Mouse (Mus musculus) forebrain, embryonic 14.5 days (tissue): ENCODE results near the gene Ang2. TPM values are rescaled to one million over a fixed set of nuclear protein-coding genes. Genes with fewer than 3 reads are reported as not detected.

ENCODE experiments used
- ATAC-seq: fragments of 200-750 bp; cut with Nextera tagmentation; 2 replicates; pipeline ENCODE4 v1.8.0; 2017; ENCODE audit warnings: mild to moderate bottlenecking, moderate library complexity
- DNase-seq: peaks from one replicate; pipeline ENCODE4 v3.0.0-alpha.2; 2015; ENCODE audit warnings: low spot score
- H3K27ac ChIP-seq: fragments of 300-500 bp; sonication (generic); 2 replicates; pipeline ENCODE4 v1.5.1; 2014; ENCODE audit warnings: low read depth, mild to moderate bottlenecking, control low read depth, low read length, moderate library complexity
- H3K27me3 ChIP-seq: fragments of 300-500 bp; sonication (generic); replicated peaks from 2 replicates; pipeline ENCODE4 v1.6.1; 2014; ENCODE audit warnings: low read length, control low read depth, mixed read lengths; ENCODE audit not compliant: control insufficient read depth, insufficient read depth
- H3K36me3 ChIP-seq: fragments of 300-500 bp; sonication (generic); 2 replicates; pipeline ENCODE4 v1.6.1; 2014; ENCODE audit warnings: low read length, control low read depth; ENCODE audit not compliant: control insufficient read depth, insufficient read depth
- H3K4me1 ChIP-seq: fragments of 300-500 bp; sonication (generic); 2 replicates; pipeline ENCODE4 v1.6.1; 2014; ENCODE audit warnings: antibody characterized with exemption, low read length, control low read depth; ENCODE audit not compliant: control insufficient read depth, insufficient read depth
- H3K4me2 ChIP-seq: fragments of 300-500 bp; sonication (generic); 2 replicates; pipeline ENCODE4 v1.6.1; 2014; ENCODE audit warnings: mild to moderate bottlenecking, control low read depth, low read length
- H3K4me3 ChIP-seq: fragments of 300-500 bp; sonication (generic); 2 replicates; pipeline ENCODE4 v1.5.1; 2014; ENCODE audit warnings: low read depth, low read length, control low read depth
- H3K9ac ChIP-seq: fragments of 300-500 bp; sonication (generic); 2 replicates; pipeline ENCODE4 v1.6.1; 2014; ENCODE audit warnings: mild to moderate bottlenecking, low read length, control low read depth, moderate library complexity
- H3K9me3 ChIP-seq: fragments of 300-500 bp; sonication (generic); replicated peaks from 2 replicates; pipeline ENCODE4 v1.6.1; 2016; ENCODE audit warnings: low read length, control low read depth, mixed read lengths; ENCODE audit not compliant: control insufficient read depth
- WGBS: fragments of 180-500 bp; shearing (Covaris S2); extraction: QIAGEN DNeasy Blood & Tissue Kit; methylation state at CpG from one replicate; pipeline ENCODE4 v1.1.7; 2014; 5-methylcytosine and 5-hydroxymethylcytosine counted together
- polyA plus RNA-seq: library from polyadenylated mRNA; unstranded; fragments of >200 nt; fragmentation: Nextera tagmentation; extraction: Ambion mirVana; gene quantifications from 2 replicates; pipeline ENCODE4 v1.2.1, GENCODE M21; 2014

Gene Ang2
- polyA plus RNA-seq, 1 experiment from 2014 or later: not detected

DNA sequence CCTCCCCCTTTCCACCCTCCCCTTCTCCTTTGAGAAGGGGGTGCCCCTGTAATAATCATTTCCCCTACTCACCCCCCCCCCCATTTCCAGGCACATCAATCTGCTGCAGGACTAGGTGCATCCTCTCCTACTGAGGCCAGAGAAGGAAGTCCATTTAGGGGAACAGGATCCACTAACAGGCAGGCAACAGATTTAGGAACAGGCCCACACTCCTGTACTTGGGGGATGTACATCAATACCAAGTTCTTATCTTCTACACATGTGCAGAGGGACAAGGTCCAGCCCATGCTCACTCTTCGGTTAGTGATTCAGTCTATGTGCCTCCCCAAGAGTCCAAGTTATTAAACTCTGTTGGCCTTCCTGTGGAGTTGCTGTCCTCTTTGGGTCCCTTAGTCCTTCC, 41.9 kb downstream of the Ang2 start:
- whole genome bisulfite sequencing: 95% methylated on average over 1 of the region's 1 CpGs
- Histone ChIP-seq H3K36me3 (no peaks in the 10 kb centered on the region), H3K27me3 (no peaks in the 10 kb centered on the region), H3K4me1 (no peaks in the 10 kb centered on the region), H3K9ac (no peak overlapping the region), H3K9me3 (no peaks in the 10 kb centered on the region), H3K27ac (no peak overlapping the region), H3K4me2 (no peak overlapping the region), H3K4me3 (no peak overlapping the region)
- ATAC-seq (no peak), DNase-seq (no peak)

DNA sequence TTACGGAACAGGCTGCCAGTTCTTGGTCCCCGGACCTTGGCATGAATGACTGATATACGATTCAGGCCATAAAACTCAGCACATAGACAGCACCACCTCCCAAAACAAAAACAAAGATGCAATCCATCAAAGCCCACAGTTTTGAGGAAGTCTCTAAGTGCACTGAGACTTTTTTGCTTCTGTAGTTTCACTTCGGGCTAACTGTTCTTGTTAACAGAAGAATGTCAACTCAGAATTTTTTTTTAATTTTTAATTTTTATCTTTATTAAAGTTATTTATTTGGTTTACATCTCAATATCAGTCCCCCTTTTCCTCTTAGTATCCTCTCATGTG, 42.2 kb downstream of the Ang2 start:
- H3K27me3 ChIP-seq: no peaks in the 10 kb centered on the region
- ATAC-seq (no peak), DNase-seq (no peak)
- no peak overlapping the region for H3K4me2 ChIP-seq
- no peaks in the 10 kb centered on the region for H3K36me3 ChIP-seq
- WGBS: 83% methylated on average over 4 of the region's 4 CpGs
- H3K27ac ChIP-seq: no peak overlapping the region
- H3K4me3 ChIP-seq: no peak overlapping the region
- no peaks in the 10 kb centered on the region for H3K4me1 ChIP-seq
- H3K9me3 ChIP-seq: no peaks in the 10 kb centered on the region
- no peak overlapping the region for H3K9ac ChIP-seq

DNA sequence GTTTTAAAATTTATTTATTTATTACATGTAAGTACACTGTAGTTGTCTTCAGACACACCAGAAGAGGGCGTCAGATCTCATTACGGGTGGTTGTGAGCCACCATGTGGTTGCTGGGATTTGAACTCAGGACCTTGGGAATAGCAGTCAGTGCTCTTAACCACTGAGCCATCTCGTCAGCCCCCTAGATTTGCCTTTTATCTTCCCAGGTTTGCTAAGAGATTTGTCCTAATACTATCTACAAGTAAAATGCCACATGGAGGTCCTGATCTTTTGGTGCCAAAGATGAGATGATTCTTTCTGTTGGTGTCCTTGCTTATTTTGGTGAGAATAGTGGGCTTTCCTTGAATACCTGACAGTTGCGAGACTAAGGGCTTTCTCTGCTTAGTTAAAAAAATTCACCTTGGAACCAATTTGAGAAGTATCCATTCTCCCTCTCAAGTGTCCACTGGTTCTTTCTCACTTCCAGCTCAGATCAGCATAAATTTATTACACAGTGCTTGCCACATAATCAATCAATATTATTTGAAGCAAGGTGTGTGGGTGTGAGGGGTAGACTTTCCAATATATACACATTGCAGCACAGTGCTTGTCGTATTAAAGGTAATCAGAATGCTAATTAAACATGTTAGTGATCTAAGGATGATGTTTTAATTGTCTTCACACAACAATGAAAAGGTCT, 42.8 kb downstream of the Ang2 start:
- Histone ChIP-seq H3K4me2 (no peak overlapping the region), H3K36me3 (no peaks in the 10 kb centered on the region), H3K27me3 (no peaks in the 10 kb centered on the region), H3K4me1 (no peaks in the 10 kb centered on the region), H3K9me3 (no peaks in the 10 kb centered on the region), H3K27ac (no peak overlapping the region), H3K4me3 (no peak overlapping the region), H3K9ac (no peak overlapping the region)
- ATAC-seq: no peak
- no peak for DNase-seq
- 89% methylated on average over 5 of the region's 5 CpGs for WGBS

DNA sequence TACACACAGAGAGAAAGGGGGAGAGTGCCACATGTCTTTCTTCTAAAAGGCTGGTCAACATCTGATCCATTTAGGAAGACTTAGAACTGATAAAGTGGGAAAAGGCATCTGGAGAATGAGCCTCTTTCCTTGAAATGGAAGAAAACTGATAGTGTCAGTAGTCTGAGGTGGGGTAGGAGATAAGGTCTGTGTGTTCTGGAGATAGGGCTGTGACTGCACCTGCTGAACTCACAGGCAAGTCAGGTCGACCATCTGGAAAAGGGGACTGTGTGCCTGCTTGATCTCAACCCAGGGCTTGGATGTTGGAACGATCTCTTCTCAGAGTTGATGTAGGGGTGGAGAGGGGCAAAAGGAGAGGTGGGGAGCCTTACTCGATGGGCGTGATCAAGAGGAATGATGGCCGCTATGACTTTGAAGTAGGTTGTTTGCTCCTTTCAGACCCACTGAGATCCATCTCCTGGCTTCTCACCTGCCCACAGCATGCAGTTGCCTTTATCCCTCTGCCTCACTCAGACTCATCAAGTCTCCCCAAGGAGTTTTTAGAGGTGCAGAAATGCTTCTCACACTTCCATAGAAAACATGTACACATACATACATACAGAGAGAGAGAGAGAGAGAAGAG, 46.6 kb downstream of the Ang2 start:
- Histone ChIP-seq H3K4me2 (no peak overlapping the region), H3K4me3 (no peak overlapping the region), H3K36me3 (no peaks in the 10 kb centered on the region), H3K4me1 (no peaks in the 10 kb centered on the region), H3K27me3 (no peaks in the 10 kb centered on the region), H3K9me3 (no peaks in the 10 kb centered on the region), H3K9ac (no peak overlapping the region), H3K27ac (no peak overlapping the region)
- no peak for ATAC-seq
- WGBS: 88% methylated on average over 5 of the region's 5 CpGs
- DNase-seq: no peak

DNA sequence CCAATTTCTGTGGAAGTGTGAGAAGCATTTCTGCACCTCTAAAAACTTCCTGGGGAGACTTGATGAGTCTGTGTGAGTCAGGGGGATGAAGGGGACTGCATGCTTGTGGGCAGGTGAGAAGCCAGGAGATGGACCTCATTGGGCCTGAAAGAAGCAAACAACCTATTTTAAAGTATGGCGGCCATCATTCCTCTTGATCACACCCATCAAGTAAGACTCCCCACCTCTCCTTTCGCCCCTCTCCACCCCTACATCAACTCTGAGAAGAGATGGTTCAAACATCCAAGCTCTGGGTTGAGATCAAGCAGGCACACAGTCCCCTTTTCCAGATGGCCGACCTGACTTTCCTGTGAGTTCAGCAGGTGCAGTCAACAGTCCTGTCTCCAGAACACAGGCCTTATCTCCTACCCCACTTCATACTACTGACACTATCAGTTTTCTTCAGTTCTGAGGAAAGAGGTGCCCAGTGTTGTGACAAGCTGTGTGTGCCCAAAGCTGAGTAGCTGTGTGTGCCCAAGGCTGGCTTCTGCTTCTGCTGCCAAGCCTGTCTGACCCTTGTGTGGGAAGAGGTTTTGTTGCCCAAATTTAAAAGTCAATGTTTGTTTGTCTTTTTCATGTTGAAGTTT, 48.6 kb downstream of the Ang2 start:
- H3K36me3 ChIP-seq: no peaks in the 10 kb centered on the region
- DNase-seq (no peak), ATAC-seq (no peak)
- H3K4me2 ChIP-seq: no peak overlapping the region
- no peak overlapping the region for H3K27ac ChIP-seq
- peaks cover 5% of the 10 kb centered on the region for H3K4me1 ChIP-seq
- no peak overlapping the region for H3K9ac ChIP-seq
- no peak overlapping the region for H3K4me3 ChIP-seq
- 86% methylated on average over 3 of the region's 3 CpGs for WGBS
- no peaks in the 10 kb centered on the region for H3K27me3 ChIP-seq
- no peaks in the 10 kb centered on the region for H3K9me3 ChIP-seq

DNA sequence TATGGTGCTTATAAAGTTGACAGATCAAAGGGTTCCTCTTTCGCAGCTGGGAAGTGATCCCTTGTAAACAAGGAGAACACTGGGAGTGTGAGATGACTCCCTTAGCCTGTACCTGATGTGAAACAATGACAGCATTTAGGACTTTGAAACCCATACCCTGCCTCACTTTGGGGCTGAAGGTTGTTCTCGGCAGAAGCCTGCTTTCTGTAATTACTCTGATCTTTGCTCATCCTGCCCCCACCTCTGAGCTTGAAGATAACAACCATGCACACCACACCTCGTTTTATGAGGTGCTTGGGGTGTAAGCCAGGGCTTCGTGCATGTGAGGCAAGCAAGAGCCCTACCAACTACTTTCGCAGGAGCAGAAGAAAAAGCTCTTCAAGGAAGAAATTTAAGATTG, 49.8 kb downstream of the Ang2 start:
- DNase-seq (no peak), ATAC-seq (no peak)
- no peak overlapping the region for H3K27ac ChIP-seq
- H3K4me1 ChIP-seq: peaks cover 5% of the 10 kb centered on the region
- no peak overlapping the region for H3K4me2 ChIP-seq
- no peaks in the 10 kb centered on the region for H3K9me3 ChIP-seq
- 82% methylated on average over 5 of the region's 5 CpGs for WGBS
- H3K9ac ChIP-seq: no peak overlapping the region
- H3K27me3 ChIP-seq: no peaks in the 10 kb centered on the region
- no peaks in the 10 kb centered on the region for H3K36me3 ChIP-seq
- no peak overlapping the region for H3K4me3 ChIP-seq

GRCm38 (mm10) chr14:51148006-51148405, 50.9 kb downstream of the Ang2 start:
- Histone ChIP-seq H3K27ac (no peak overlapping the region), H3K9me3 (no peaks in the 10 kb centered on the region), H3K4me1 (peaks cover 5% of the 10 kb centered on the region), H3K9ac (no peak overlapping the region), H3K36me3 (no peaks in the 10 kb centered on the region), H3K4me3 (no peak overlapping the region), H3K4me2 (no peak overlapping the region), H3K27me3 (no peaks in the 10 kb centered on the region)
- DNase-seq (no peak), ATAC-seq (no peak)
- WGBS: 84% methylated on average over 3 of the region's 3 CpGs

GRCm38 (mm10) chr14:51146685-51147084, 52.3 kb downstream of the Ang2 start, which contains the start of gene Rnase1:
Gene Rnase1, minus strand, starts transcription at chr14:51146785.
- Histone ChIP-seq H3K27ac (no peak within 1 kb of the TSS), H3K27me3 (no peaks in the 10 kb centered on the region), H3K9me3 (no peaks in the 10 kb centered on the region), H3K36me3 (no peaks in the 10 kb centered on the region), H3K4me3 (no peak within 1 kb of the TSS), H3K4me2 (no peak within 1 kb of the TSS), H3K4me1 (peaks cover 5% of the 10 kb centered on the region), H3K9ac (no peak within 1 kb of the TSS)
- 34% methylated on average over 2 of the region's 2 CpGs for WGBS
- ATAC-seq (no peak), DNase-seq (peak; percentile 14)

DNA sequence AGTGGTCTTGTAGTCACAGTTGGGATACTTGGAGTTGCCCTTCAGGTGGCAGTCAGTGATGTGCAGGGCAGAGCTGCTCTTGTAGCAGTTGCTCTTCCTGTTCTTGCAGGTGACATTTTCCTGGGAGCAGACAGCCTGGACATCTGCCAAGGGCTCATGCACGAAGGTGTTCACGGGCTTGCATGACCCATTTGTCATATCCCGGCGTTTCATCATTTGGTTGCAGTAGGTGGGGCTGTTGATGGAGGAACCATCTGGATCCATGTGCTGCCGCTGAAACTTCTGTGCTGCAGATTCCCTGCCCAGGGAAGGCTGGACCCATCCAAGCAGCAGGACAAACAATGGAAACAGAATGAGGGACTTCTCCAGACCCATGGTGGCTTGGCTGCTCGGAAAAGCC, 53.4 kb downstream of the Ang2 start:
- H3K4me2 ChIP-seq: no peak overlapping the region
- no peak overlapping the region for H3K9ac ChIP-seq
- no peak overlapping the region for H3K4me3 ChIP-seq
- H3K27ac ChIP-seq: no peak overlapping the region
- no peaks in the 10 kb centered on the region for H3K36me3 ChIP-seq
- ATAC-seq (no peak), DNase-seq (no peak)
- H3K4me1 ChIP-seq: peaks cover 5% of the 10 kb centered on the region
- no peaks in the 10 kb centered on the region for H3K27me3 ChIP-seq
- 87% methylated on average over 6 of the region's 6 CpGs for WGBS
- H3K9me3 ChIP-seq: no peaks in the 10 kb centered on the region
